Mouse (Mus musculus): ENCODE results near the gene Scn8a. TPM values are rescaled to one million over a fixed set of nuclear protein-coding genes. Genes with fewer than 3 reads are reported as not detected.

Scn8a gene
- polyA plus RNA-seq, 1 experiment, result not detected

GRCm38 (mm10) chr15:100830682-100831081 lies 39.0 kb upstream of the Scn8a start:
- TF ChIP-seq MAX (IDR thresholded peaks at IDR 0.05) (no peak), FOSL1 (IDR thresholded peaks at IDR 0.05; ENCODE audit: insufficient read depth, low read length, poor library complexity, severe bottlenecking) (no peak), CEBPB (IDR thresholded peaks at IDR 0.05; ENCODE audit: low read depth) (no peak), CTCF (IDR thresholded peaks at IDR 0.05; ENCODE audit: control insufficient read depth, insufficient read depth, insufficient read length) (no peak), MYOG (IDR thresholded peaks at IDR 0.05; ENCODE audit: control insufficient read depth, extremely low read depth, insufficient read length) (no peak), USF1 (IDR thresholded peaks at IDR 0.05; ENCODE audit: low read depth) (no peak), MYOD1 (IDR thresholded peaks at IDR 0.05; ENCODE audit: control insufficient read depth, insufficient read length, low read depth) (no peak)
- no peaks in the 10 kb centered on the region for H3K36me3 ChIP-seq (ENCODE audit: control insufficient read depth, insufficient read depth)
- H3K79me3 ChIP-seq (ENCODE audit: low read depth), result no peaks in the 10 kb centered on the region
- H3K27me3 ChIP-seq (ENCODE audit: control insufficient read depth, insufficient read depth, insufficient read length), result peaks cover 57% of the 10 kb centered on the region
- no peak overlapping the region for H3K4me3 ChIP-seq (ENCODE audit: insufficient read depth, poor library complexity, severe bottlenecking)
- no peaks in the 10 kb centered on the region for H3K79me2 ChIP-seq (ENCODE audit: control insufficient read depth, insufficient read depth)
- no peak overlapping the region for H3ac ChIP-seq (ENCODE audit: control insufficient read depth, insufficient read length, low read depth)

GRCm38 (mm10) chr15:100832144-100832543 lies 37.5 kb upstream of the Scn8a start:
- no peak overlapping the region for H3K4me3 ChIP-seq (ENCODE audit: insufficient read depth, poor library complexity, severe bottlenecking)
- TF ChIP-seq USF1 (IDR thresholded peaks at IDR 0.05; ENCODE audit: low read depth) (no peak), FOSL1 (IDR thresholded peaks at IDR 0.05; ENCODE audit: insufficient read depth, low read length, poor library complexity, severe bottlenecking) (no peak), MAX (IDR thresholded peaks at IDR 0.05) (no peak), MYOG (IDR thresholded peaks at IDR 0.05; ENCODE audit: control insufficient read depth, extremely low read depth, insufficient read length) (no peak), MYOD1 (IDR thresholded peaks at IDR 0.05; ENCODE audit: control insufficient read depth, insufficient read length, low read depth) (no peak), CTCF (IDR thresholded peaks at IDR 0.05; ENCODE audit: control insufficient read depth, insufficient read depth, insufficient read length) (no peak), CEBPB (IDR thresholded peaks at IDR 0.05; ENCODE audit: low read depth) (no peak)
- H3K36me3 ChIP-seq (ENCODE audit: control insufficient read depth, insufficient read depth), result no peaks in the 10 kb centered on the region
- H3K27me3 ChIP-seq (ENCODE audit: control insufficient read depth, insufficient read depth, insufficient read length), result peaks cover 55% of the 10 kb centered on the region
- H3K79me2 ChIP-seq (ENCODE audit: control insufficient read depth, insufficient read depth), result no peaks in the 10 kb centered on the region
- H3K79me3 ChIP-seq (ENCODE audit: low read depth), result no peaks in the 10 kb centered on the region
- no peak overlapping the region for H3ac ChIP-seq (ENCODE audit: control insufficient read depth, insufficient read length, low read depth)

- Histone ChIP-seq H3K79me3 (ENCODE audit: low read depth) (no peaks in the 10 kb centered on the region), H3K36me3 (ENCODE audit: control insufficient read depth, insufficient read depth) (no peaks in the 10 kb centered on the region), H3K27me3 (ENCODE audit: control insufficient read depth, insufficient read depth, insufficient read length) (peaks cover 54% of the 10 kb centered on the region), H3ac (ENCODE audit: control insufficient read depth, insufficient read length, low read depth) (no peak overlapping the region), H3K79me2 (ENCODE audit: control insufficient read depth, insufficient read depth) (no peaks in the 10 kb centered on the region), H3K4me3 (ENCODE audit: insufficient read depth, poor library complexity, severe bottlenecking) (no peak overlapping the region)
- TF ChIP-seq MYOD1 (IDR thresholded peaks at IDR 0.05; ENCODE audit: control insufficient read depth, insufficient read length, low read depth), result no peak
- no peak for TF ChIP-seq FOSL1 (IDR thresholded peaks at IDR 0.05; ENCODE audit: insufficient read depth, low read length, poor library complexity, severe bottlenecking)
- no peak for TF ChIP-seq USF1 (IDR thresholded peaks at IDR 0.05; ENCODE audit: low read depth)
- no peak for TF ChIP-seq CEBPB (IDR thresholded peaks at IDR 0.05; ENCODE audit: low read depth)
- no peak for TF ChIP-seq CTCF (IDR thresholded peaks at IDR 0.05; ENCODE audit: control insufficient read depth, insufficient read depth, insufficient read length)
- no peak for TF ChIP-seq MYOG (IDR thresholded peaks at IDR 0.05; ENCODE audit: control insufficient read depth, extremely low read depth, insufficient read length)
- no peak for TF ChIP-seq MAX (IDR thresholded peaks at IDR 0.05)
Observed at GRCm38 (mm10) chr15:100832784-100833183, 36.9 kb upstream of the Scn8a start.

- Histone ChIP-seq H3K36me3 (ENCODE audit: control insufficient read depth, insufficient read depth) (no peaks in the 10 kb centered on the region), H3ac (ENCODE audit: control insufficient read depth, insufficient read length, low read depth) (no peak overlapping the region), H3K79me3 (ENCODE audit: low read depth) (no peaks in the 10 kb centered on the region), H3K27me3 (ENCODE audit: control insufficient read depth, insufficient read depth, insufficient read length) (peaks cover 36% of the 10 kb centered on the region), H3K4me3 (ENCODE audit: insufficient read depth, poor library complexity, severe bottlenecking) (no peak overlapping the region), H3K79me2 (ENCODE audit: control insufficient read depth, insufficient read depth) (no peaks in the 10 kb centered on the region)
- TF ChIP-seq USF1 (IDR thresholded peaks at IDR 0.05; ENCODE audit: low read depth) (peak; percentile 45), MYOD1 (IDR thresholded peaks at IDR 0.05; ENCODE audit: control insufficient read depth, insufficient read length, low read depth) (no peak)
Observed at GRCm38 (mm10) chr15:100836729-100837128, 32.9 kb upstream of the Scn8a start.

- H3K79me2 ChIP-seq (ENCODE audit: control insufficient read depth, insufficient read depth), result no peaks in the 10 kb centered on the region
- H3ac ChIP-seq (ENCODE audit: control insufficient read depth, insufficient read length, low read depth), result no peak overlapping the region
- no peaks in the 10 kb centered on the region for H3K79me3 ChIP-seq (ENCODE audit: low read depth)
- H3K36me3 ChIP-seq (ENCODE audit: control insufficient read depth, insufficient read depth), result no peaks in the 10 kb centered on the region
- peaks cover 17% of the 10 kb centered on the region for H3K27me3 ChIP-seq (ENCODE audit: control insufficient read depth, insufficient read depth, insufficient read length)
- TF ChIP-seq USF1 (IDR thresholded peaks at IDR 0.05; ENCODE audit: low read depth), result no peak
- no peak for TF ChIP-seq MYOD1 (IDR thresholded peaks at IDR 0.05; ENCODE audit: control insufficient read depth, insufficient read length, low read depth)
- TF ChIP-seq CEBPB (IDR thresholded peaks at IDR 0.05; ENCODE audit: low read depth), result no peak
- TF ChIP-seq CTCF (IDR thresholded peaks at IDR 0.05; ENCODE audit: control insufficient read depth, insufficient read depth, insufficient read length), result no peak
- no peak for TF ChIP-seq MAX (IDR thresholded peaks at IDR 0.05)
- no peak for TF ChIP-seq FOSL1 (IDR thresholded peaks at IDR 0.05; ENCODE audit: insufficient read depth, low read length, poor library complexity, severe bottlenecking)
- TF ChIP-seq MYOG (IDR thresholded peaks at IDR 0.05; ENCODE audit: control insufficient read depth, extremely low read depth, insufficient read length), result no peak
- H3K4me3 ChIP-seq (ENCODE audit: insufficient read depth, poor library complexity, severe bottlenecking), result no peak overlapping the region
Observed at GRCm38 (mm10) chr15:100838607-100839207, 31.0 kb upstream of the Scn8a start.

- no peaks in the 10 kb centered on the region for H3K79me2 ChIP-seq (ENCODE audit: control insufficient read depth, insufficient read depth)
- H3ac ChIP-seq (ENCODE audit: control insufficient read depth, insufficient read length, low read depth), result no peak overlapping the region
- H3K27me3 ChIP-seq (ENCODE audit: control insufficient read depth, insufficient read depth, insufficient read length), result peaks cover 4% of the 10 kb centered on the region
- TF ChIP-seq FOSL1 (IDR thresholded peaks at IDR 0.05; ENCODE audit: insufficient read depth, low read length, poor library complexity, severe bottlenecking), result no peak
- TF ChIP-seq MYOG (IDR thresholded peaks at IDR 0.05; ENCODE audit: control insufficient read depth, extremely low read depth, insufficient read length), result no peak
- no peak for TF ChIP-seq MYOD1 (IDR thresholded peaks at IDR 0.05; ENCODE audit: control insufficient read depth, insufficient read length, low read depth)
- no peak for TF ChIP-seq CEBPB (IDR thresholded peaks at IDR 0.05; ENCODE audit: low read depth)
- H3K36me3 ChIP-seq (ENCODE audit: control insufficient read depth, insufficient read depth), result no peaks in the 10 kb centered on the region
- no peak overlapping the region for H3K4me3 ChIP-seq (ENCODE audit: insufficient read depth, poor library complexity, severe bottlenecking)
- no peaks in the 10 kb centered on the region for H3K79me3 ChIP-seq (ENCODE audit: low read depth)
Observed at GRCm38 (mm10) chr15:100844336-100844735, 25.3 kb upstream of the Scn8a start.
